Mouse (Mus musculus) olfactory bulb, adult 2 months (tissue): Measurements from ENCODE around the gene Gm20715.

Experiments
- CTCF ChIP-seq: fragments of 200-500 bp; IDR thresholded peaks from 2 replicates; pipeline ENCODE4 v1.5.1; 2012; ENCODE audit warnings: low read depth, mild to moderate bottlenecking, low read length, moderate library complexity; ENCODE audit not compliant: insufficient read depth
- POLR2A ChIP-seq: fragments of 200-500 bp; IDR thresholded peaks from 2 replicates; pipeline ENCODE4 v1.6.1; 2012; ENCODE audit warnings: mild to moderate bottlenecking, low read depth, low read length, moderate library complexity; ENCODE audit not compliant: insufficient read depth

DNA sequence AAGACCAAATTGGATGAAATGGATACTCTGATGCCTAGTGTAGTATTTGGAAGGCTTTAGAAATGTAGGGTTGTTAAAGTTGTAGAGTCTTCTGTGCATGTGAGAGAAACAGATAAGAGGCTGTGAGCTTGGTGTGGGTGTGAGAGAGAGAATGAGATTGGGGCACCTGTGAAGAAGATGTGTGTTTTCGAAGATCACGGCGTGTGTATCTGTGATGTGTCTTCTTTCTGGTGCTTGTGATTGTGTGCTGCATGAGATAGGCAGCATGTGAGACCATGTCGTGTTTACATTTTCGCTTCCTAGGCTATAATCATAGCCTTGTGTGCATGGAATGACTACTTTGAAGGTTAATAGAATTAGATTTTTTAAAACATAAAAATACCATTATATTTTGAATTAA lies 42.9 kb upstream of the Gm20715 start:
- TF ChIP-seq CTCF (no peak), POLR2A (no peak)
